Mouse (Mus musculus): Measurements from ENCODE around the gene Elmod1. TPM values are rescaled to one million over a fixed set of nuclear protein-coding genes. Genes with fewer than 3 reads are reported as not detected.

The Elmod1 gene
- polyA plus RNA-seq, 1 experiment from 2014 or later = 0.11 TPM

GRCm38 (mm10) chr9:53910331-53910730, 64.8 kb downstream of the Elmod1 start:
- H3K9ac ChIP-seq = no peak overlapping the region
- H3K27me3 ChIP-seq = no peaks in the 10 kb centered on the region; the same call in 1 of the 2 replicates
- H3K4me1 ChIP-seq (replicated peaks) = no peaks in the 10 kb centered on the region
- H3K4me2 ChIP-seq = no peak overlapping the region
- no peak overlapping the region for H3K27ac ChIP-seq
- ATAC-seq (replicated peaks; ENCODE audit: insufficient number of reproducible peaks, insufficient read depth, low FRiP score, low read depth) = no peak
- no peaks in the 10 kb centered on the region for H3K36me3 ChIP-seq
- no peak overlapping the region for H3K4me3 ChIP-seq
- no peaks in the 10 kb centered on the region for H3K9me3 ChIP-seq (replicated peaks)
- 82% methylated on average over 5 of the region's 5 CpGs for WGBS

- ATAC-seq (replicated peaks; ENCODE audit: insufficient number of reproducible peaks, insufficient read depth, low FRiP score, low read depth) = no peak
- Histone ChIP-seq H3K36me3 (no peaks in the 10 kb centered on the region), H3K4me3 (no peak overlapping the region), H3K27ac (no peak overlapping the region), H3K4me1 (replicated peaks) (no peaks in the 10 kb centered on the region), H3K4me2 (no peak overlapping the region), H3K9ac (no peak overlapping the region), H3K9me3 (replicated peaks) (no peaks in the 10 kb centered on the region), H3K27me3 (no peaks in the 10 kb centered on the region; the same call in 1 of the 2 replicates)
- 69% methylated on average over 10 of the region's 10 CpGs for WGBS
These were observed 68.3 kb downstream of the Elmod1 start for GRCm38 (mm10) chr9:53906798-53907197.

GRCm38 (mm10) chr9:53905418-53905817, 69.7 kb downstream of the Elmod1 start:
- no peak for ATAC-seq (replicated peaks; ENCODE audit: insufficient number of reproducible peaks, insufficient read depth, low FRiP score, low read depth)
- no peaks in the 10 kb centered on the region for H3K4me1 ChIP-seq (replicated peaks)
- no peaks in the 10 kb centered on the region for H3K36me3 ChIP-seq
- 41% methylated on average over 3 of the region's 3 CpGs for WGBS
- no peak overlapping the region for H3K4me2 ChIP-seq
- no peaks in the 10 kb centered on the region for H3K9me3 ChIP-seq (replicated peaks)
- H3K4me3 ChIP-seq = no peak overlapping the region
- H3K27ac ChIP-seq = no peak overlapping the region
- no peak overlapping the region for H3K9ac ChIP-seq
- no peaks in the 10 kb centered on the region; the same call in 1 of the 2 replicates for H3K27me3 ChIP-seq

GRCm38 (mm10) chr9:53903215-53903842, 71.8 kb downstream of the Elmod1 start:
- H3K36me3 ChIP-seq = no peaks in the 10 kb centered on the region
- H3K9ac ChIP-seq = no peak overlapping the region
- H3K4me3 ChIP-seq = no peak overlapping the region
- WGBS = 84% methylated on average over 7 of the region's 7 CpGs
- H3K4me1 ChIP-seq (replicated peaks) = no peaks in the 10 kb centered on the region
- H3K27me3 ChIP-seq = no peaks in the 10 kb centered on the region
- ATAC-seq (replicated peaks; ENCODE audit: insufficient number of reproducible peaks, insufficient read depth, low FRiP score, low read depth) = no peak
- no peak overlapping the region for H3K4me2 ChIP-seq
- H3K27ac ChIP-seq = no peak overlapping the region
- no peaks in the 10 kb centered on the region for H3K9me3 ChIP-seq (replicated peaks)

- Histone ChIP-seq H3K4me1 (replicated peaks) (no peaks in the 10 kb centered on the region), H3K4me3 (no peak overlapping the region), H3K27me3 (no peaks in the 10 kb centered on the region), H3K9ac (no peak overlapping the region), H3K9me3 (replicated peaks) (no peaks in the 10 kb centered on the region), H3K4me2 (no peak overlapping the region), H3K27ac (no peak overlapping the region), H3K36me3 (no peaks in the 10 kb centered on the region)
- WGBS = 78% methylated on average over 6 of the region's 6 CpGs
- no peak for ATAC-seq (replicated peaks; ENCODE audit: insufficient number of reproducible peaks, insufficient read depth, low FRiP score, low read depth)
These were observed 75.3 kb downstream of the Elmod1 start for GRCm38 (mm10) chr9:53899836-53900235.

- 67% methylated on average over 7 of the region's 7 CpGs for WGBS
- Histone ChIP-seq H3K4me3 (no peak overlapping the region), H3K4me1 (replicated peaks) (no peaks in the 10 kb centered on the region), H3K9ac (no peak overlapping the region), H3K27ac (no peak overlapping the region), H3K36me3 (no peaks in the 10 kb centered on the region), H3K27me3 (no peaks in the 10 kb centered on the region), H3K9me3 (replicated peaks) (no peaks in the 10 kb centered on the region), H3K4me2 (no peak overlapping the region)
- no peak for ATAC-seq (replicated peaks; ENCODE audit: insufficient number of reproducible peaks, insufficient read depth, low FRiP score, low read depth)
These were observed 79.3 kb downstream of the Elmod1 start for GRCm38 (mm10) chr9:53895827-53896226.

DNA sequence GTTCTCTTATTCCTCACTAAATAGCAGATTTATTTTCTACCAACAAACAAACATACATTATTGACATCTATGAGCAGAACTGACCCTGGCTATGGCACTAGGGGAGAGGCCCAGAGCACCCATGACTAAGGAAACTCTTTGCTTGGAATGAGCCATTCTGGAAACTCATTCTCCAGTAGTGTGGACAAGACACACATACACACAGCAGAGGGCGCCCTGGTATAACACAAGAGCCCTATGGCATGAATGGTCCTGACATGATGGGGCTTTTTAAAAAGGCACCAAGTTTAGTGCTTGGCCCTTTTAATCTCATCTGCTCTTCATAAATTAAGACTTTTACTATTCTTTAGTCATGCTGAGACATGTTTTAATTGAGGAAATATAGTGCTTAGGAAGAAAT, 85.0 kb downstream of the Elmod1 start:
- no peaks in the 10 kb centered on the region for H3K9me3 ChIP-seq (replicated peaks)
- H3K9ac ChIP-seq = no peak overlapping the region
- ATAC-seq (replicated peaks; ENCODE audit: insufficient number of reproducible peaks, insufficient read depth, low FRiP score, low read depth) = no peak
- H3K4me1 ChIP-seq (replicated peaks) = no peaks in the 10 kb centered on the region
- no peaks in the 10 kb centered on the region for H3K36me3 ChIP-seq
- no peak overlapping the region for H3K4me3 ChIP-seq
- H3K4me2 ChIP-seq = no peak overlapping the region
- H3K27ac ChIP-seq = no peak overlapping the region
- WGBS = 0% methylated on average over 1 of the region's 1 CpGs
- no peaks in the 10 kb centered on the region for H3K27me3 ChIP-seq

DNA sequence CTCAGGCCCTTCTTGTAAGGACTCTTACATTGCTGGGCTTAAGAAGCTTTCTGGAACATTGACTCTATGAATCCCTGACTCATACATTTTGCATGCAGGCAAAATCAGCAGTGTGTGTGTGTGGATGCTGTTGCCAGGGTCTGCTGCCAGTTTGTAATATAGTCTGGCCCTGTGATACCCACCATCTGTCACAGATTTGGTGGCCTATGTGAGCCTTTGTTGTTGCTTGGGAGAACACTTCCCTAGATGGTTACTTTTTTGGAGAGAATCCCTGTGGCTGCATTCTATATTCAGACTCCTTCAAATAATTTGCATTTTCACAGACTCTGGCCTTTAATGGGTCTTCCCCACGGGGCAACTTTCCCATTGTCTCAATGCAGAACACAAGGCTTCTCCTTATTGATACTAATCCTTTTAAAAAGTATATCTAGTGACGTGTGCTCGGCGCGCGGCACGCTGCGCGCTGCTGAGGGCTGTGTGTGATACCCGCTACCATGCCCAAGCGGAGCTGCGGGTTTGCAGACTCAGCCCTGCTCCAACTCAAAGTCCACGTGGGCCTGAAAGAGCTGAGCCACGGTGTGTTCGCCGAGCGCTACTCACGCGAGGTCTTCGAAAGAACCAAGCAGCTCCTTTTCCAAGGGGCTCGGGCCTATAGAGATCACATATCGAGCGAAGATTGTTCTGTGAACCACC, 91.4 kb downstream of the Elmod1 start:
- Histone ChIP-seq H3K36me3 (no peaks in the 10 kb centered on the region), H3K27me3 (no peaks in the 10 kb centered on the region), H3K9ac (no peak overlapping the region), H3K9me3 (replicated peaks) (no peaks in the 10 kb centered on the region), H3K4me2 (no peak overlapping the region), H3K4me3 (no peak overlapping the region), H3K27ac (no peak overlapping the region), H3K4me1 (replicated peaks) (no peaks in the 10 kb centered on the region)
- no peak for ATAC-seq (replicated peaks; ENCODE audit: insufficient number of reproducible peaks, insufficient read depth, low FRiP score, low read depth)
- 90% methylated on average over 23 of the region's 23 CpGs for WGBS

- Histone ChIP-seq H3K27ac (no peak overlapping the region), H3K27me3 (no peaks in the 10 kb centered on the region), H3K9ac (no peak overlapping the region), H3K4me2 (no peak overlapping the region), H3K4me3 (no peak overlapping the region), H3K36me3 (no peaks in the 10 kb centered on the region), H3K9me3 (replicated peaks) (no peaks in the 10 kb centered on the region), H3K4me1 (replicated peaks) (no peaks in the 10 kb centered on the region)
- 41% methylated on average over 2 of the region's 2 CpGs for WGBS
- no peak for ATAC-seq (replicated peaks; ENCODE audit: insufficient number of reproducible peaks, insufficient read depth, low FRiP score, low read depth)
These were observed 97.7 kb downstream of the Elmod1 start for GRCm38 (mm10) chr9:53877423-53877822.

DNA sequence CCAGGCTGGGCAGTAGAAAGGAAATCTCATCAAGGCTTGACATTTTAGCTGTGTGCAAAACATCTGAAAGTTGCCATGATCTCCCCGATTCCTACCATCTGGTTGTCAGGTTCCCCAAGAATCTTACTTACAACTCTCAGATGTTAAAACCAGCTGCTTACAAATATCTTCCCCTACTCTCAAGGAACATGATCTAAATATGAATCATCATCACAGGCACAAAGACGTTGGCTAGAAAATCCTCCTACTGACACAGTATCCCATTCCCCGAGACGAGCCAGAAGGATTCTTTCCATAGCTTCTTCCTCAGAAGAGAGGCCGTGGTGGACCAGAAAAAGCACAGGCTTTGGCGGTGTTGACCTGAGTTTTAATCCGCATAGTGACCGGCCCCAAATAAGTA, 101.9 kb downstream of the Elmod1 start:
- Histone ChIP-seq H3K9ac (no peak overlapping the region), H3K9me3 (replicated peaks) (no peaks in the 10 kb centered on the region), H3K4me3 (no peak overlapping the region), H3K27me3 (no peaks in the 10 kb centered on the region), H3K27ac (no peak overlapping the region), H3K36me3 (no peaks in the 10 kb centered on the region), H3K4me2 (no peak overlapping the region), H3K4me1 (replicated peaks) (no peaks in the 10 kb centered on the region)
- 84% methylated on average over 8 of the region's 8 CpGs for WGBS
- no peak for ATAC-seq (replicated peaks; ENCODE audit: insufficient number of reproducible peaks, insufficient read depth, low FRiP score, low read depth)
